Mouse (Mus musculus) ES-CJ7 (cell line): ENCODE data around the gene Nfx1.
A peak's percentile ranks its signal among the peaks of the same experiment; 100 is the strongest.
"Not testable (repeated sequence)": the region's sequence is repeated elsewhere in the genome, so short reads cannot be mapped to it uniquely, and the experiment has no call there.

Experiments used
- DNase-seq: peaks from one replicate; pipeline ENCODE4 v3.0.0; 2011; ENCODE audit warnings: low read depth, low spot score

Nfx1 gene

GRCm38 (mm10) chr4:40970842-40971701 is at the start of gene Nfx1:
Gene Nfx1 (plus strand): TSS chr4:40970906.
- DNase-seq, result peak; percentile 95

GRCm38 (mm10) chr4:40921288-40921687 is 49.4 kb upstream of the Nfx1 start:
- no peak for DNase-seq

GRCm38 (mm10) chr4:40923087-40923651 is 47.5 kb upstream of the Nfx1 start:
- DNase-seq, result peak; percentile 32

GRCm38 (mm10) chr4:40925568-40925967 is 45.1 kb upstream of the Nfx1 start:
- DNase-seq, result no peak

- DNase-seq, result no peak
Measured at GRCm38 (mm10) chr4:40929046-40929445, 41.7 kb upstream of the Nfx1 start.

GRCm38 (mm10) chr4:40933694-40934093 is 37.0 kb upstream of the Nfx1 start:
- peak; percentile 37 for DNase-seq

- DNase-seq, result not testable (repeated sequence)
Measured at GRCm38 (mm10) chr4:40934369-40934768, 36.3 kb upstream of the Nfx1 start.

- DNase-seq, result no peak
Measured at GRCm38 (mm10) chr4:40936175-40936839, 34.4 kb upstream of the Nfx1 start.

- DNase-seq, result no peak
Measured at GRCm38 (mm10) chr4:40938793-40939192, 31.9 kb upstream of the Nfx1 start.

- DNase-seq, result peak; percentile 28
Measured at GRCm38 (mm10) chr4:40943651-40944050, 27.1 kb upstream of the Nfx1 start.

- no peak for DNase-seq
Measured at GRCm38 (mm10) chr4:40946516-40947121, 24.1 kb upstream of the Nfx1 start.

- DNase-seq, result no peak
Measured at GRCm38 (mm10) chr4:40947565-40948159, 23.0 kb upstream of the Nfx1 start.

- peak; percentile 99 for DNase-seq
Measured at GRCm38 (mm10) chr4:40948160-40948708, 22.5 kb upstream of the Nfx1 start, which contains the start of the genes Bag1 and Chmp5. Gene Bag1 (minus strand): TSS chr4:40948294. Gene Chmp5 (plus strand): TSS chr4:40948407.

- peak; percentile 70 for DNase-seq
Measured at GRCm38 (mm10) chr4:40953521-40953920, 17.2 kb upstream of the Nfx1 start.

GRCm38 (mm10) chr4:40955942-40956341 is 14.8 kb upstream of the Nfx1 start:
- DNase-seq, result no peak

GRCm38 (mm10) chr4:40963536-40963935 is 7.2 kb upstream of the Nfx1 start:
- DNase-seq, result no peak

- no peak for DNase-seq
Measured at GRCm38 (mm10) chr4:40969161-40969560, 1.5 kb upstream of the Nfx1 start.

GRCm38 (mm10) chr4:40969781-40970591 is 720 bp upstream of the Nfx1 start:
- peak; percentile 22 for DNase-seq

GRCm38 (mm10) chr4:40970592-40970841 is 189 bp upstream of the Nfx1 start:
- no peak for DNase-seq

- DNase-seq, result peak; percentile 79
Measured at GRCm38 (mm10) chr4:40971744-40972143, 1.0 kb downstream of the Nfx1 start.

- DNase-seq, result no peak
Measured at GRCm38 (mm10) chr4:40974011-40974410, 3.3 kb downstream of the Nfx1 start.
